In genomic region chr2:12001938-12002899, GRCm38 (mm10) we compare ENCODE assay signal across 7 mouse cellular contexts.
DNase-seq lines count a peak whose midpoint lies in the region; TF ChIP-seq lines count a peak whose summit lies in the region.

No protein-coding gene starts in this region.

- intact Hi-C loops in left cerebral cortex, adult 2 months (cut with DNase I), result loop anchor here (2.0 to 10.0 kb wide), 3 partner anchors 299 to 1263 kb away; partner anchors contain the start of gene Itga8

- no peak overlapping the region for H3K4me3 ChIP-seq in left cerebral cortex, adult 2 months

- H3K27ac ChIP-seq in left cerebral cortex, adult 2 months, result no peak overlapping the region

- TF ChIP-seq CTCF in left cerebral cortex, adult 2 months (IDR thresholded peaks at IDR 0.05), result peak; percentile 72

- no peak for DNase-seq in left cerebral cortex, adult 2 months (ENCODE audit: extremely low spot score in 1 of 2, low spot score in 2 of 2)
- DNase-seq in left cerebral cortex, adult 8-10 months (ENCODE audit: low spot score in 2 of 2), result no peak
- DNase-seq in R1 (ENCODE audit: low read depth, low spot score), result peak; percentile 52
- DNase-seq in fibroblast of lung, adult 2 months (ENCODE audit: low read depth), result peak; percentile 23
- DNase-seq in lung, postnatal 36 days, result peak; percentile 32
- no peak for DNase-seq in ovary, adult 18-20 months (ENCODE audit: low spot score)
- no peak for DNase-seq in layer of hippocampus, adult 9-11 months

Comparison
In these comparisons a context has a peak if more than half of its experiments do, and no peak if none do; other contexts are left out.
1. DNase-seq: peak in R1 (single experiment), fibroblast of lung, adult 2 months (single experiment) and lung, postnatal 36 days (single experiment); none in left cerebral cortex, adult 2 months (0 of 2), left cerebral cortex, adult 8-10 months (0 of 2), ovary, adult 18-20 months (single experiment) and layer of hippocampus, adult 9-11 months (single experiment).